Mouse (Mus musculus) lung, adult 2 months (tissue): ENCODE results near the gene Ptpn13. TPM values are rescaled to one million over a fixed set of nuclear protein-coding genes. Genes with fewer than 3 reads are reported as not detected.

Source experiments
- DNase-seq: peaks from one replicate; pipeline ENCODE4 v3.0.0; 2022
- H3K4me1 ChIP-seq: fragments of 200-500 bp; 2 replicates; pipeline ENCODE4 v1.6.1; 2011; ENCODE audit warnings: low read length; ENCODE audit not compliant: control insufficient read depth, insufficient read depth
- H3K4me3 ChIP-seq: fragments of 200-500 bp; replicated peaks from 2 replicates; pipeline ENCODE3; 2011; ENCODE audit warnings: low read depth, mild to moderate bottlenecking, control low read depth, low read length; ENCODE audit errors: extremely low read depth
- CTCF ChIP-seq: fragments of 200-500 bp; IDR thresholded peaks from 2 replicates; pipeline ENCODE4 v1.5.1; 2011; ENCODE audit warnings: mild to moderate bottlenecking, low read length, control low read depth; ENCODE audit not compliant: insufficient read depth
- POLR2A ChIP-seq: fragments of 200-500 bp; IDR thresholded peaks from 2 replicates; pipeline ENCODE4 v1.6.1; 2011; ENCODE audit warnings: low read depth, mild to moderate bottlenecking, control low read depth, low read length, borderline replicate concordance; ENCODE audit errors: extremely low read depth
- WGBS: fragments of 180-500 bp; shearing (Covaris S2); methylation state at CpG from one replicate; pipeline ENCODE4 v1.1.7; 2018; 5-methylcytosine and 5-hydroxymethylcytosine counted together
- polyA plus RNA-seq: library from polyadenylated mRNA; depleted of rRNA; stranded (reverse); fragments of >200 nt; gene quantifications from 2 replicates; pipeline ENCODE4 v1.2.3, GENCODE M21; 2012

Gene Ptpn13
- polyA plus RNA-seq, 1 experiment: 22.6 TPM

DNA sequence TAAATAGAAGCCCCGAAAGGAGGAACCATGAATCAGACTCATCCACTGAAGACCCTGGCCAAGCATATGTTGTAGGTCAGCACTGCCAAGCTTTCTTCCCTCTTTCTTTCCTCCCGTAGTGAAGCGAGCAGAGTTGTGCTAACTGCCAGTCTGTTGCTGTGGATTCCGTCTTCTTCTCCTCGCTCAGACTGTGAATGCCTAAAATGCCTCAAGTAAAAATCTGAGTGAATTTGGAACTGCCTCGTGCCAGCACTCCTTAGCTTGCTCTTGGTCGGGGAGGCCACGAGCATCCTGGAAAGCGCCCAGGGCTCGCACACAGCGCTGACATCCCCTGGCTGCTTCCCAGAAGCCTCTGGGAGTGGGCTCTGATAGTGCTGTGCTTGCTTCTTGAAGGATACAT, 116.5 kb downstream of the Ptpn13 start:
- TF ChIP-seq CTCF (no peak), POLR2A (no peak)
- 74% methylated on average over 11 of the region's 11 CpGs for WGBS
- H3K4me3 ChIP-seq: no peak overlapping the region
- no peaks in the 10 kb centered on the region for H3K4me1 ChIP-seq
- no peak for DNase-seq

DNA sequence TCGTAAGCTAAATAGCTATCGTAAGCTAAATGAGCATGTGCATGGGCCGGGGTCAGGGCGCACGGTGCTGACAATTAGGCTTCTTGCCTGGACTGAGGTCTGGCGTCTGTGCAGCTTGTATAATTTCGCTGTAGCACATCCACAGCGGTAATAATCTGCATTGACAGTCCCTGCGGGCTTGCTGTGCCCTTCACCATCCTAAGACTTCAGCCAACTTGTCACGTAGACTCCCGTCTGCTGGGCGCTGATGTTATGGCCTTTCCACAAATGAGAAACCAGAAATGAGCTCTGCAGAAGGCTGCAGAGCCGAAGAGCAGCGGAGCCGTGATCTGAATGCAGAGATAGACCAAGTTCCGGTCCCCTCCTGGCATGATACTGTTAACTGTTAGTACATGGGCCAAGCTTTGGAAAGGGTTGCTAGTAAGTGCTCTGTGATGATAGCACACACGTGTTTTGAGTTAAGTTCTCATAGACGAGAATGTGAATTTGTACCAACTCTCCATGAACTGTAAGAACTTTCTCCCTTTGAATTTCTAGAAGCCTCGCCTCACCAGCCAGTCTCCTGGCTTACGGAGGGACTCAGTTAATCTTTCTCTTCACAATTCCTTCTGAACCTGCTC, 120.5 kb downstream of the Ptpn13 start:
- DNase-seq: no peak
- TF ChIP-seq CTCF (no peak), POLR2A (no peak)
- Histone ChIP-seq H3K4me3 (no peak overlapping the region), H3K4me1 (no peaks in the 10 kb centered on the region)
- WGBS: 88% methylated on average over 20 of the region's 20 CpGs

- WGBS: 90% methylated on average over 16 of the region's 16 CpGs
- Histone ChIP-seq H3K4me3 (no peak overlapping the region), H3K4me1 (no peaks in the 10 kb centered on the region)
- no peak for TF ChIP-seq POLR2A
- TF ChIP-seq CTCF: no peak
- no peak for DNase-seq
These were observed 129.8 kb downstream of the Ptpn13 start for GRCm38 (mm10) chr5:103554769-103555168.

- DNase-seq: no peak
- Histone ChIP-seq H3K4me1 (no peaks in the 10 kb centered on the region), H3K4me3 (no peak overlapping the region)
- 85% methylated on average over 9 of the region's 9 CpGs for WGBS
- TF ChIP-seq CTCF (no peak), POLR2A (no peak)
These were observed 135.6 kb downstream of the Ptpn13 start for GRCm38 (mm10) chr5:103560546-103560945.

GRCm38 (mm10) chr5:103568034-103568433, 143.0 kb downstream of the Ptpn13 start:
- no peak overlapping the region for H3K4me3 ChIP-seq
- WGBS: 86% methylated on average over 4 of the region's 4 CpGs
- TF ChIP-seq CTCF: no peak
- no peak for TF ChIP-seq POLR2A

DNA sequence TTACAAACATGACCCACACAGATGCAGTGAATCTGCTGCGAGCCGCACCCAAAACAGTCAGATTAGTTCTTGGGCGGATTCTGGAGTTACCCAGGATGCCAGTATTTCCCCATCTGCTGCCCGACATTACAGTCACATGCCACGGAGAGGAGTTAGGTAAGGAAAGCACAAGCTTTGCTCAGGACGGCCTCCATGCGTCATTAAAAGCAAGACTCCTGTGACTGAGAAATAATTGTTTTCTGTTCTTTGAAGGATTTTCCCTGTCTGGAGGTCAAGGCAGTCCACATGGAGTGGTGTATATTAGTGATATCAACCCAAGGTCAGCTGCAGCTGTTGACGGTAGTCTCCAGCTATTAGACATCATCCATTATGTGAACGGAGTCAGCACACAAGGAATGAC, 144.5 kb downstream of the Ptpn13 start:
- no peaks in the 10 kb centered on the region for H3K4me1 ChIP-seq

More at GRCm38 (mm10) chr5:103568034-103568433, 143.0 kb downstream of the Ptpn13 start:
- DNase-seq: no peak
- H3K4me1 ChIP-seq: no peaks in the 10 kb centered on the region

GRCm38 (mm10) chr5:103579680-103580420, 154.9 kb downstream of the Ptpn13 start:
- 57% methylated on average over 11 of the region's 11 CpGs for WGBS
- Histone ChIP-seq H3K4me3 (no peak overlapping the region), H3K4me1 (no peaks in the 10 kb centered on the region)
- TF ChIP-seq CTCF (no peak), POLR2A (no peak)
- no peak for DNase-seq

More for the DNA sequence above, 144.5 kb downstream of the Ptpn13 start:
- TF ChIP-seq POLR2A (no peak), CTCF (no peak)
- 82% methylated on average over 9 of the region's 9 CpGs for WGBS
- H3K4me3 ChIP-seq: no peak overlapping the region
- DNase-seq: no peak

GRCm38 (mm10) chr5:103587219-103587618, 162.2 kb downstream of the Ptpn13 start:
- no peaks in the 10 kb centered on the region for H3K4me1 ChIP-seq
- H3K4me3 ChIP-seq: no peak overlapping the region
- DNase-seq: no peak
- WGBS: 85% methylated on average over 7 of the region's 7 CpGs
- TF ChIP-seq POLR2A (no peak), CTCF (peak; percentile 38)

- TF ChIP-seq POLR2A: no peak
- 73% methylated on average over 7 of the region's 7 CpGs for WGBS
- Histone ChIP-seq H3K4me3 (no peak overlapping the region), H3K4me1 (no peaks in the 10 kb centered on the region)
- no peak for DNase-seq
These were observed 166.9 kb downstream of the Ptpn13 start for GRCm38 (mm10) chr5:103591846-103592245.

GRCm38 (mm10) chr5:103592706-103593105, 167.7 kb downstream of the Ptpn13 start:
- TF ChIP-seq POLR2A (no peak), CTCF (no peak)
- Histone ChIP-seq H3K4me1 (no peaks in the 10 kb centered on the region), H3K4me3 (no peak overlapping the region)
- WGBS: 51% methylated on average over 8 of the region's 8 CpGs
- no peak for DNase-seq

- TF ChIP-seq CTCF (no peak), POLR2A (no peak)
- DNase-seq: no peak
- Histone ChIP-seq H3K4me3 (no peak overlapping the region), H3K4me1 (no peaks in the 10 kb centered on the region)
- WGBS: 82% methylated on average over 9 of the region's 9 CpGs
These were observed 168.6 kb downstream of the Ptpn13 start for GRCm38 (mm10) chr5:103593575-103593974.
